Mouse (Mus musculus) layer of hippocampus, adult 8-10 months (tissue): Measurements from ENCODE around the gene Hsd17b13. TPM values are rescaled to one million over a fixed set of nuclear protein-coding genes. Genes with fewer than 3 reads are reported as not detected.
A peak's percentile ranks its signal among the peaks of the same experiment; 100 is the strongest.

Experiments used
- DNase-seq, 2 experiments: peaks; one replicate each; pipeline ENCODE4 v3.0.0; 2022; ENCODE audit warnings: low spot score in 2 of 2
- total RNA-seq, 4 experiments: library from RNA; stranded (reverse); gene quantifications; 2 replicates each; pipeline ENCODE4 v1.2.4; 2022

Hsd17b13 gene
- total RNA-seq, 4 experiments from 2014 or later = not detected

GRCm38 (mm10) chr5:103926398-103926797 lies 50.8 kb downstream of the Hsd17b13 start:
- no peak for DNase-seq

GRCm38 (mm10) chr5:103923755-103924154 lies 53.5 kb downstream of the Hsd17b13 start:
- no peak for DNase-seq

DNA sequence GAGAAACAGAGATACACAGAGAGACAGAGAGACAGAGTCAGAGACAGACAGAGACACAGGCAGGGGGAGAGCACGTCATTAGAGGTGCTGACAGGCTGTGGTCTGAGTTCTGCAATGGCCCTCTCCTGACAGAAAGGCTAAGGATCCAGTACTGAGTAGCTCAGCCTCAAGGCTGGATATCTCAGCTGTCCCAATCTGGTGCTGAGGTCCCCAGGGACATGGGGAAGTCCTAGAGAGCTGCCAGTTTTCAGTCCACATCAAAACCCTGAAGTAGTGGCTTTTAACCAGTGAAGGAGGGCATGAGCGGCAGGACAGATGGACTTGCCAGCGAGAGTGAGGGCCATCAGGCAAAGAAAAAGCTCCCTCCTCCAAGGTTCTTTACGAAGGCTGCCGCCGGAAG lies 54.1 kb downstream of the Hsd17b13 start:
- no peak for DNase-seq

GRCm38 (mm10) chr5:103922436-103922835 lies 54.8 kb downstream of the Hsd17b13 start:
- DNase-seq = no peak

GRCm38 (mm10) chr5:103919497-103919896 lies 57.7 kb downstream of the Hsd17b13 start:
- DNase-seq = no peak

- DNase-seq = no peak
These were observed 59.0 kb downstream of the Hsd17b13 start for GRCm38 (mm10) chr5:103918233-103918632.

- no peak for DNase-seq
These were observed 59.8 kb downstream of the Hsd17b13 start for GRCm38 (mm10) chr5:103917357-103917895.

DNA sequence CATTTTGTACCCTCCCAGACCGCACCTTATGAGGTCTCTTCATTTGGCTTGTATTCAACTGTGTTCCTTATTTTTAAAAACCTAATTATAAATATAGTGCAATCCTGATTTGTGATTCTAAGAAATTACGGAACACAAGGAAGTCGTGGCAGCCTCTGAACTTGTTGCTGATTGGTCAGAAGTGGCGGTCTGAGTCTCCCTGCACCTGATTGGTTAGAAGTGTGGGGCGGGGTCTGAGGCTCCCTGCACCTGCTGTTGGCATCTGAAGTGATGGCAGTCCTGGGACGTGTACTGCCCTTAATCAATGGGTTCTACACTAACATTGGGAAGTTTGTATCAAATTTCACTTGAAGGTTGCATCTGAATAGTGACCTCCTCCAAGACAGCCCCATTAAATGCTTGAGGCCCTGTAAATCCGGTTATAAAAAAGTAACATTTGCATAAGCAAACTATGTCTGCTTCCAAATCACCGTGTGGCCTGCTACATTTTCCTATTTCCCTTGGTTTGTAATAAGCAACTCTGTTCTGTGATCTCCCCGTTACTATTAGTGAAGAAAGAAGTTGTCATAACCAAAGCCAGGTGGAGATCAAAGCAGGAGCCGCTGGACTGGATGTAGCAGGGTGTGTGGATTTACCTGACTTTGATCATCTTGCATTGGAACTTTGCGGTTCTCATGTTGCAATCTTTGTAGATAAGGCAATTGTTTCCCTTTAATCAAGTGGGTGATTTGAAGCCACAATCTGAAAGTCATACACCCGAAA lies 60.4 kb downstream of the Hsd17b13 start:
- no peak for DNase-seq

DNA sequence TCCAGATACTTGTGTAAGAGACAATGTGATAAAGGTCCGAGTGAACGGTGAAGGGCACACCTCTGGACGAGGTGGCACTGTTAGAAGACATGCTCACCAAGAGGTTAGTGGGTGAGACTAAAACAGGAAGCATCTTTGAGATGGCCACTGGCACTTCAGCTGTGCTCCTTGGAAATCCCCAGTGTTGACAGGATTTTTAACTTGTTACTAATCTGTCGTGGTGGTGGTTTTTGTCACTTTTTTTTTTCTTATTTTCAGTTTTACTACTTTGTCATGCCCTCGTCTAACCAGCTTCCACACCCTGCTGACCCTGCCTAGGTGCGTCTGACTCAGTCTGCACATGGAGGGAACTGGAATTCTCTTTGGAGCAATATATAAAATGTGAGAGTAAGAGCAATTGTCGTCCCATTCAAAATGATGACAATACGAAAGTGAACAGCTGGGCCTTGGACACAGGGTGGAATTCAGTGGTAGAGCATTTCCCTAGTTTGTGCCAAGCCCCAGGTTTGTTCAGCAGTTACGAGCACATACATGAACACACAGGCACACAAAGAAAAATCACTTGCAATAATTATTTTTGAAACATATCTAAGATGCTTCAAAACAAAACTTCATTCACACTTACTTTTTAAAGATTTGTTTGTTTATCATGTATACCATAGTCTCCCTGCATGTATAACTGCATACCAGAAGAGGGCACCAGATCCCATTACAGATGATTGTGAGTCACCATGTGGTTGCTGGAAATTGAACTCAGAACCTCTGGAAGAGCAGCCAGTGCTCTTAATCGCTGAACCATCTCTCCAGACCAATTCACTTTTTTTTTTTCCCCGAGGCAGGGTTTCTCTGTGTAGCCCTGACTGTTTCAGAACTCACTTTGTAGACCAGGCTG lies 62.6 kb downstream of the Hsd17b13 start:
- no peak for DNase-seq

DNA sequence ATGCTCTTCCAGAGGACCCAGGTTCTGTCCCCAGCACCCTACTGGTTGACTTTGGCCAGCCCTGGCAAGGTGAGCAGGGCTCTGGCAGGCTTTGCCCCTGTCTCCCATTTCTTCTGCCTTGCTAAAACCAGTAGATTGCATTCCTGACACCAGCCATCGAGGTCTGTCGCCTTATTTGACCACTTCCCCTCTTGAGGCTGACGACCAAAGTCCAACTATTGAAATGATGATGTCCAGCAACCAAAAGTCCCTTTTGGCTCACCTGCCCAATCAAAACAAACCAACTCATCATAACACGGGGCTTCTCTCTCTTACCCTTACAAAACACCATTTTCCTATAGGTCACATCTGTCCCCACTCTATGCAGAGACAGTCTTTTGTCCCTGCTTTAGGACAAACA lies 64.1 kb downstream of the Hsd17b13 start:
- DNase-seq = no peak

GRCm38 (mm10) chr5:103911555-103911954 lies 65.7 kb downstream of the Hsd17b13 start:
- no peak for DNase-seq

DNA sequence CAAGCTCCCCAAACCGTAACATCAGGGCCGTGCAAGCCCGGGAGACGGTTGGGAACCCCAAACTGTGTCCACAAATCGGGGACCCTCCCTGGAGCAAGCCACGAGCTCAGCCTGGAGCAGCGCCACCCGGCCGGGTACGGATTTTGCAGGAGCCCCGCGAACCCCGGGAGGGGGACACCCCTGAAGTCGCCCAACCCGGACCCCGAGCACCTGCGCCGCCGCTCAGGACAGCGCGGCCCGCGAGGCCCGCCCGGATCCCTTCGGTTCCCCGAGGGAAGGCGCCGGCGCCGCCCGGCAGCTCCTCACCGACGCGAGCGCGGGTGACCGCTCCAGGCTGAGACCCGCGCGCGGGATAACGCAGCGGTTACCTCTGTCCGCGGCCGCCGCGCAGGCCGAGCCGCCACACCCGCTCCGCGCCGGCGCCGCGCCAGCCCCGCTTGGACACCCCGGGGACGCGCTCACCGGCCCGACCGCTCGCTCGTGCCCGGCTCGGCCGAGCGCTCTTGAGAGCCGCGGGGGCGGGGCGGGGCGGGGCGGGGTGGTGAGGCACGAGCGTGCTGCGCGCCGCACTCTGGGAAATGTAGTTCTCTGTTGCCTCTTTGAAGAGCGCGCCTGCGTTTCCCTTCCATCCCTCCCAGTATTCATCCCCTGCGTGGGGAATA lies 66.3 kb downstream of the Hsd17b13 start, which contains the start of gene Klhl8:
TSS of gene Klhl8 (minus strand) at position 512 of the 662 bp plus-strand sequence.
- DNase-seq = peak; percentile 58 to 76

- no peak for DNase-seq
These were observed 67.1 kb downstream of the Hsd17b13 start for GRCm38 (mm10) chr5:103910156-103910555.

DNA sequence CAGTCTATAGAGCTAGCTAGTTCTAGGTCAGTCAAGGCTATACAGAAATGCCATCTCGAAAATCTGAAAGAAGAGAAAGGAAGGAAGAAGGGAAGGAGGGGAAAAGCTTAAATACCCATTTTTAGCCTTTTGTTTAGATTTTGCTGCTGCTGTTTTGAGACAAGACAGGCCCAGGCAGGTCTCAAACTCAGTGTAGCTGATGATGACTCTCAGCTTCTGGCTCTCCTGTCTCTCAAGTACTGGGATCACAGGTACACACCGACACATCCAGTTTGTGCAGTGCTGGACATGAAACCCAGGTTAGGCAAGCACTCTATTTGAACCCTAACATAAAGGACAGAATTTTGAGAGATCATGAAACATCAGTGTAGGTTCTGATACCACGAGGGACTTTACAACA lies 67.7 kb downstream of the Hsd17b13 start:
- DNase-seq = no peak

GRCm38 (mm10) chr5:103908851-103909250 lies 68.4 kb downstream of the Hsd17b13 start:
- no peak for DNase-seq

- DNase-seq = peak; percentile 26 to 37
These were observed 69.4 kb downstream of the Hsd17b13 start for GRCm38 (mm10) chr5:103907844-103908243.

DNA sequence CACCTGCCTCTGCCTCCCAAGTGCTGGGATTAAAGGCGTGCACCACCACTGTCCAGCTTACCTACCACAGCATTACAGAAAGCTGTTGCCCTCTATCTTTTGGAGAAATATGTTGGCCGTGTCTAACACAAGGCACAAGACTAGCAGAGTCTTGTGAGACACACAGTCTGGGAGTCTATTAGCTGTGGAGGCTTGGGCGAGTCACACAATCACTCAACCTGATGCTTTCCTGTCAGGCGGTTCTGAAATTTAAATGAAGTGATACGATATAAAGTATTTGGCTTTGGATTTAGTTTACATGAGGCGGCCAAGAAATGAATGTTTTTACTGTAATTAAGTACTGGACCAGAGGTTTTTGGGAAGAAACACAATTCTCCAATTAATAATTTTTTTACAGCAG lies 71.0 kb downstream of the Hsd17b13 start:
- DNase-seq = no peak
